In genomic region chr4:34987109-34987508, GRCm38 (mm10) we compare ENCODE assay signal across 24 mouse cellular contexts.
DNase-seq lines count a peak whose midpoint lies in the region; ATAC-seq and TF ChIP-seq lines count a peak whose summit lies in the region.
"Had no signal": no experiment of that assay in that cellular context is flagged by ENCODE, and none has a peak within 500 bp of the region (broad histone marks: within the 10 kb centered on the region; RNA-seq: fewer than 3 reads in every experiment).

No protein-coding gene starts in this region.

- WGBS in lung, embryonic 15.5 days: 67% methylated on average over 12 of the region's 12 CpGs
- 45% methylated on average over 12 of the region's 12 CpGs for WGBS in intestine, postnatal 0 days
- 68% methylated on average over 12 of the region's 12 CpGs for whole genome bisulfite sequencing in liver, embryonic 13.5 days (ENCODE audit: insufficient replicate concordance)
- 69% methylated on average over 12 of the region's 12 CpGs for WGBS in stomach, embryonic 14.5 days

- no peaks in the 10 kb centered on the region for H3K9me3 ChIP-seq in lung, embryonic 15.5 days
- no peaks in the 10 kb centered on the region for H3K9me3 ChIP-seq in intestine, postnatal 0 days (ENCODE audit: control insufficient read depth)
- H3K9me3 ChIP-seq in liver, embryonic 13.5 days (replicated peaks): no peaks in the 10 kb centered on the region
- no peaks in the 10 kb centered on the region for H3K9me3 ChIP-seq in stomach, embryonic 14.5 days (ENCODE audit: control insufficient read depth, low read depth, low read length)
- H3K9me3 ChIP-seq: embryonic facial prominence, embryonic 13.5 days; forebrain, embryonic 12.5 days; G1E; hindbrain, embryonic 15.5 days; limb, embryonic 10.5 days had no signal

- TF ChIP-seq CTCF in intestine, postnatal 0 days (IDR thresholded peaks at IDR 0.05; ENCODE audit: low read depth): no peak

- no peak overlapping the region for H3K9ac ChIP-seq in lung, embryonic 15.5 days
- H3K9ac ChIP-seq in intestine, postnatal 0 days (ENCODE audit: low read depth, low read length): 0 out of 2 replicates have a peak overlapping the region, but pooled peaks have one; percentile 17
- no peak overlapping the region for H3K9ac ChIP-seq in liver, embryonic 13.5 days
- no peak overlapping the region for H3K9ac ChIP-seq in stomach, embryonic 14.5 days (replicated peaks; ENCODE audit: low read depth, low read length)
- H3K9ac ChIP-seq: embryonic facial prominence, embryonic 13.5 days; forebrain, embryonic 12.5 days; hindbrain, embryonic 15.5 days had no signal

- H3K4me3 ChIP-seq in lung, embryonic 15.5 days: no peak overlapping the region
- no peak overlapping the region for H3K4me3 ChIP-seq in intestine, postnatal 0 days (ENCODE audit: low read depth, low read length)
- H3K4me3 ChIP-seq in liver, embryonic 13.5 days (replicated peaks): no peak overlapping the region
- no peak overlapping the region for H3K4me3 ChIP-seq in stomach, embryonic 14.5 days (ENCODE audit: low read depth, low read length)
- H3K4me3 ChIP-seq: embryonic facial prominence, embryonic 13.5 days; erythroblast, embryonic 14.5 days; forebrain, embryonic 12.5 days; hindbrain, embryonic 15.5 days; limb, embryonic 10.5 days had no signal

- DNase-seq in lung, postnatal 36 days: no peak
- no peak for DNase-seq in liver, embryonic 13.5 days
- DNase-seq in heart, postnatal 25 days (ENCODE audit: low spot score): no peak
- no peak for DNase-seq in gastrocnemius, adult 18-20 months (ENCODE audit: low spot score)
- DNase-seq in T-cell, adult 2 months (ENCODE audit: low spot score): no peak
- DNase-seq: adrenal gland, adult 2 months; B cell, adult 2 months; cerebellum, adult 11-12 months; cerebellum, postnatal 10 days; heart, postnatal 36 days; lung, adult 18-20 months; thymus, postnatal 14 days had no signal

- intact Hi-C loops in heart, postnatal 25 days (cut with DNase I): no loop called here

- peaks cover 22% of the 10 kb centered on the region for H3K4me1 ChIP-seq in lung, embryonic 15.5 days
- peaks cover 6% of the 10 kb centered on the region; the same call in 1 of the 2 replicates for H3K4me1 ChIP-seq in intestine, postnatal 0 days (replicated peaks; ENCODE audit: control insufficient read depth, insufficient read depth, low read length)
- peaks cover 5% of the 10 kb centered on the region; the same call in 1 of the 2 replicates for H3K4me1 ChIP-seq in liver, embryonic 13.5 days (replicated peaks)
- H3K4me1 ChIP-seq in stomach, embryonic 14.5 days (ENCODE audit: control insufficient read depth, insufficient read depth, low read length): peaks cover 15% of the 10 kb centered on the region

- no peaks in the 10 kb centered on the region for H3K27me3 ChIP-seq in lung, embryonic 15.5 days
- no peaks in the 10 kb centered on the region for H3K27me3 ChIP-seq in intestine, postnatal 0 days (replicated peaks; ENCODE audit: control insufficient read depth, insufficient read depth, low read length)
- H3K27me3 ChIP-seq in liver, embryonic 13.5 days: no peaks in the 10 kb centered on the region
- H3K27me3 ChIP-seq in stomach, embryonic 14.5 days (ENCODE audit: control insufficient read depth, insufficient read depth, low read length): no peaks in the 10 kb centered on the region
- H3K27me3 ChIP-seq: CH12.LX; forebrain, embryonic 12.5 days; hindbrain, embryonic 15.5 days; Patski had no signal

- H3K4me2 ChIP-seq in lung, embryonic 15.5 days: no peak overlapping the region
- 0 out of 2 replicates have a peak overlapping the region, but pooled peaks have one; percentile 32 for H3K4me2 ChIP-seq in intestine, postnatal 0 days (replicated peaks; ENCODE audit: low read depth)
- H3K4me2 ChIP-seq in liver, embryonic 13.5 days: peak overlapping the region; percentile 10; the same call in 1 of the 2 replicates
- no peak overlapping the region for H3K4me2 ChIP-seq in stomach, embryonic 14.5 days (replicated peaks; ENCODE audit: low read depth, low read length)
- H3K4me2 ChIP-seq: embryonic facial prominence, embryonic 13.5 days; forebrain, embryonic 12.5 days; hindbrain, embryonic 15.5 days; midbrain, embryonic 11.5 days had no signal

- H3K27ac ChIP-seq in lung, embryonic 15.5 days: 0 out of 2 replicates have a peak overlapping the region, but pooled peaks have one; percentile 12
- peak overlapping the region; percentile 68 for H3K27ac ChIP-seq in intestine, postnatal 0 days (ENCODE audit: low read depth, low read length)
- peak overlapping the region; percentile 63 for H3K27ac ChIP-seq in liver, embryonic 13.5 days
- peak overlapping the region; percentile 48; the same call in 1 of the 2 replicates for H3K27ac ChIP-seq in stomach, embryonic 14.5 days (ENCODE audit: low read length)
- H3K27ac ChIP-seq: embryonic facial prominence, embryonic 13.5 days; forebrain, embryonic 12.5 days; hindbrain, embryonic 15.5 days; limb, embryonic 10.5 days had no signal

- no peaks in the 10 kb centered on the region for H3K36me3 ChIP-seq in lung, embryonic 15.5 days
- no peaks in the 10 kb centered on the region for H3K36me3 ChIP-seq in intestine, postnatal 0 days (ENCODE audit: control insufficient read depth, insufficient read depth)
- no peaks in the 10 kb centered on the region for H3K36me3 ChIP-seq in liver, embryonic 13.5 days
- H3K36me3 ChIP-seq in stomach, embryonic 14.5 days (ENCODE audit: control insufficient read depth, insufficient read depth, low read length): no peaks in the 10 kb centered on the region
- H3K36me3 ChIP-seq: embryonic facial prominence, embryonic 13.5 days; forebrain, embryonic 12.5 days; G1E; hindbrain, embryonic 15.5 days; limb, embryonic 10.5 days had no signal

- ATAC-seq in lung, embryonic 15.5 days (ENCODE audit: borderline replicate concordance, extremely low read depth, low FRiP score, low TSS enrichment): no peak
- peak; percentile 62 for ATAC-seq in intestine, postnatal 0 days
- peak; percentile 62 for ATAC-seq in liver, embryonic 13.5 days (ENCODE audit: low read depth)
- ATAC-seq in stomach, embryonic 14.5 days (ENCODE audit: insufficient number of reproducible peaks, insufficient read depth, low FRiP score, low read depth): no peak
- ATAC-seq: Patski had no signal

Comparison
In these comparisons a context has a peak if more than half of its experiments do, and no peak if none do; other contexts are left out.
1. ATAC-seq: peak in intestine, postnatal 0 days (single experiment) and liver, embryonic 13.5 days (single experiment); none in lung, embryonic 15.5 days (single experiment) and stomach, embryonic 14.5 days (single experiment).
2. H3K27ac ChIP-seq: peak in every context shown above with its lines; median percentile 68 in intestine, postnatal 0 days; 63 in liver, embryonic 13.5 days; 48 in stomach, embryonic 14.5 days; 12 in lung, embryonic 15.5 days.
3. H3K4me2 ChIP-seq: peak in intestine, postnatal 0 days (single experiment) and liver, embryonic 13.5 days (single experiment); none in lung, embryonic 15.5 days (single experiment) and stomach, embryonic 14.5 days (single experiment).